Mouse (Mus musculus): Measurements from ENCODE around the gene Pxt1.

DNA sequence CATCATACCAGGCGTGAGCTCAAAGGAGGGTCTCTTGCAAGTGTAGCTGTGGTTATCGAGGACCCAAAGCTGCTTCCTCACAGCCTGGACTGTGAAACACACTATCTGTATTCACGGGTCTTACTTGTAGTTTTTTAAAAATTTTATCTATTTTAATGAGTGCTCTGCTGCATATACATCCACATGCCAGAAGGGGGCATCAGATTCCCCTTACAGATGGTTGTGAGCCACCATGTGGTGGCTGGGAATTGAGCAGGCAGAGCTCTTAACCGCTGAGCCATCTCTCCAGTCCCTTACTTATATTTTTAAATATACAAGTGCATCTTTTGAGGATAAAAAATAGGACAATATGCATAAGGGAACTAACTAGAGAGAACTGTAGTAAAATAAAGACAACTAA, 44.1 kb upstream of the Pxt1 start:
- no peak for TF ChIP-seq POLR2A (IDR thresholded peaks at IDR 0.05; ENCODE audit: low read depth, low read length)
- TF ChIP-seq CTCF (IDR thresholded peaks at IDR 0.05; ENCODE audit: borderline replicate concordance, insufficient read depth, low read length): no peak

All from embryonic fibroblast, embryonic 13.5 days (primary cell).